Mouse (Mus musculus) neural tube, embryonic 14.5 days (tissue): ENCODE measurements around the gene Klhl26. TPM values are rescaled to one million over a fixed set of nuclear protein-coding genes. Genes with fewer than 3 reads are reported as not detected.

ENCODE experiments used
- ATAC-seq: fragments of 200-750 bp; cut with Nextera tagmentation; 2 replicates; pipeline ENCODE4 v1.8.0; 2017; ENCODE audit warnings: low read depth, mild to moderate bottlenecking, moderate TSS enrichment, moderate library complexity
- H3K27ac ChIP-seq: fragments of 300-500 bp; sonication (generic); 2 replicates; pipeline ENCODE4 v1.5.1; 2014; ENCODE audit warnings: low read depth, mild to moderate bottlenecking, control low read depth, low read length, moderate library complexity, mixed read lengths
- H3K27me3 ChIP-seq: fragments of 300-500 bp; sonication (generic); 2 replicates; pipeline ENCODE4 v1.6.1; 2014; ENCODE audit warnings: low read length; ENCODE audit not compliant: control insufficient read depth, insufficient read depth
- H3K36me3 ChIP-seq: fragments of 300-500 bp; sonication (generic); 2 replicates; pipeline ENCODE4 v1.6.1; 2014; ENCODE audit warnings: low read length, mixed read lengths; ENCODE audit not compliant: control insufficient read depth, insufficient read depth
- H3K4me1 ChIP-seq: fragments of 300-500 bp; sonication (generic); 2 replicates; pipeline ENCODE4 v1.6.1; 2014; ENCODE audit warnings: low read length; ENCODE audit not compliant: control insufficient read depth, insufficient read depth
- H3K4me2 ChIP-seq: fragments of 300-500 bp; sonication (generic); 2 replicates; pipeline ENCODE4 v1.6.1; 2014; ENCODE audit warnings: mild to moderate bottlenecking, low read depth, low read length, control low read depth
- H3K4me3 ChIP-seq: fragments of 300-500 bp; sonication (generic); 2 replicates; pipeline ENCODE4 v1.5.1; 2014; ENCODE audit warnings: low read depth, low read length, control low read depth, mixed read lengths
- H3K9ac ChIP-seq: fragments of 300-500 bp; sonication (generic); replicated peaks from 2 replicates; pipeline ENCODE4 v1.6.1; 2014; ENCODE audit warnings: low read depth, mild to moderate bottlenecking, control low read depth, low read length, mixed read lengths
- H3K9me3 ChIP-seq: fragments of 300-500 bp; sonication (generic); 2 replicates; pipeline ENCODE4 v1.6.1; 2016; ENCODE audit warnings: low read length; ENCODE audit not compliant: control insufficient read depth
- WGBS: fragments of 180-500 bp; shearing (Covaris S2); extraction: QIAGEN DNeasy Blood & Tissue Kit; methylation state at CpG from one replicate; pipeline ENCODE4 v1.1.7; 2014; 5-methylcytosine and 5-hydroxymethylcytosine counted together
- polyA plus RNA-seq: library from polyadenylated mRNA; unstranded; fragments of >200 nt; fragmentation: Nextera tagmentation; extraction: Ambion mirVana; gene quantifications from 2 replicates; pipeline ENCODE4 v1.2.1, GENCODE M21; 2014

Klhl26 gene
- polyA plus RNA-seq, 1 experiment from 2014 or later, result 29.4 TPM

- WGBS, result under 1% methylated on average over 78 of the region's 93 CpGs
- peaks cover 26% of the 10 kb centered on the region for H3K4me1 ChIP-seq
- 0 out of 2 replicates have a peak within 1 kb of the TSS, but pooled peaks have one; percentile 25 for H3K9ac ChIP-seq
- ATAC-seq, result no peak; the same call in 1 of the 2 replicates
- no peaks in the 10 kb centered on the region for H3K36me3 ChIP-seq
- peaks cover 88% of the 10 kb centered on the region for H3K27me3 ChIP-seq
- H3K4me3 ChIP-seq, result peak within 1 kb of the TSS; percentile 29; the same call in 1 of the 2 replicates
- peak within 1 kb of the TSS; percentile 50 for H3K4me2 ChIP-seq
- H3K9me3 ChIP-seq, result no peaks in the 10 kb centered on the region
- no peak within 1 kb of the TSS for H3K27ac ChIP-seq
Measured at GRCm38 (mm10) chr8:70492664-70493640, 16.2 kb upstream of the Klhl26 start, which contains the start of gene Crlf1. Crlf1 (plus strand) TSS chr8:70493158.

GRCm38 (mm10) chr8:70490880-70491495, 14.2 kb upstream of the Klhl26 start:
- Histone ChIP-seq H3K4me2 (no peak overlapping the region), H3K9me3 (no peaks in the 10 kb centered on the region), H3K4me1 (peaks cover 37% of the 10 kb centered on the region), H3K36me3 (no peaks in the 10 kb centered on the region), H3K27ac (no peak overlapping the region), H3K9ac (no peak overlapping the region), H3K4me3 (no peak overlapping the region), H3K27me3 (peaks cover 77% of the 10 kb centered on the region)
- 2% methylated on average over 20 of the region's 20 CpGs for WGBS
- ATAC-seq, result no peak

GRCm38 (mm10) chr8:70490061-70490879, 13.5 kb upstream of the Klhl26 start:
- Histone ChIP-seq H3K36me3 (no peaks in the 10 kb centered on the region), H3K4me1 (peaks cover 37% of the 10 kb centered on the region), H3K27me3 (peaks cover 77% of the 10 kb centered on the region), H3K9ac (no peak overlapping the region), H3K4me3 (no peak overlapping the region), H3K9me3 (no peaks in the 10 kb centered on the region), H3K4me2 (no peak overlapping the region), H3K27ac (no peak overlapping the region)
- no peak for ATAC-seq
- 9% methylated on average over 10 of the region's 10 CpGs for WGBS

- no peak overlapping the region for H3K4me2 ChIP-seq
- peaks cover 37% of the 10 kb centered on the region for H3K4me1 ChIP-seq
- H3K27me3 ChIP-seq, result peaks cover 74% of the 10 kb centered on the region
- no peak overlapping the region for H3K27ac ChIP-seq
- no peaks in the 10 kb centered on the region for H3K36me3 ChIP-seq
- no peak overlapping the region; the same call in 1 of the 2 replicates for H3K4me3 ChIP-seq
- H3K9me3 ChIP-seq, result no peaks in the 10 kb centered on the region
- no peak for ATAC-seq
- under 1% methylated on average over 31 of the region's 41 CpGs for WGBS
- no peak overlapping the region for H3K9ac ChIP-seq
Measured at GRCm38 (mm10) chr8:70489576-70489975, 12.8 kb upstream of the Klhl26 start.

- H3K4me3 ChIP-seq, result peak overlapping the region; percentile 9; the same call in 1 of the 2 replicates
- no peak overlapping the region for H3K9ac ChIP-seq
- peaks cover 35% of the 10 kb centered on the region for H3K4me1 ChIP-seq
- H3K27me3 ChIP-seq, result peaks cover 71% of the 10 kb centered on the region
- no peak for ATAC-seq
- 0 out of 2 replicates have a peak overlapping the region, but pooled peaks have one; percentile 6 for H3K4me2 ChIP-seq
- H3K9me3 ChIP-seq, result no peaks in the 10 kb centered on the region
- H3K27ac ChIP-seq, result no peak overlapping the region
- peaks cover 4% of the 10 kb centered on the region; the same call in 1 of the 2 replicates for H3K36me3 ChIP-seq
- WGBS, result under 1% methylated on average over 14 of the region's 14 CpGs
Measured at GRCm38 (mm10) chr8:70488931-70489470, 12.2 kb upstream of the Klhl26 start.

- Histone ChIP-seq H3K27ac (no peak overlapping the region), H3K4me2 (peak overlapping the region; percentile 75), H3K27me3 (peaks cover 63% of the 10 kb centered on the region), H3K9ac (no peak overlapping the region), H3K36me3 (peaks cover 5% of the 10 kb centered on the region; the same call in 1 of the 2 replicates), H3K4me3 (peak overlapping the region; percentile 9; the same call in 1 of the 2 replicates), H3K9me3 (no peaks in the 10 kb centered on the region), H3K4me1 (peaks cover 29% of the 10 kb centered on the region)
- ATAC-seq, result no peak
- 2% methylated on average over 55 of the region's 55 CpGs for WGBS
Measured at GRCm38 (mm10) chr8:70487993-70488796, 11.4 kb upstream of the Klhl26 start.

GRCm38 (mm10) chr8:70486941-70487520, 10.3 kb upstream of the Klhl26 start, which contains the start of gene Tmem59l:
Tmem59l (minus strand) TSS chr8:70487358.
- Histone ChIP-seq H3K36me3 (peaks cover 5% of the 10 kb centered on the region; the same call in 1 of the 2 replicates), H3K4me2 (peak within 1 kb of the TSS; percentile 75), H3K4me3 (peak within 1 kb of the TSS; percentile 57), H3K9me3 (no peaks in the 10 kb centered on the region), H3K9ac (peak within 1 kb of the TSS; percentile 78), H3K4me1 (peaks cover 19% of the 10 kb centered on the region), H3K27me3 (peaks cover 52% of the 10 kb centered on the region), H3K27ac (0 out of 2 replicates have a peak within 1 kb of the TSS, but pooled peaks have one; percentile 7)
- 4% methylated on average over 30 of the region's 33 CpGs for WGBS
- ATAC-seq, result peak; percentile 84
